Mouse (Mus musculus) cerebellum, adult 2 months (tissue): ENCODE measurements around the gene Zdhhc1.

ENCODE experiments used
- CTCF ChIP-seq: fragments of 200-500 bp; IDR thresholded peaks from 2 replicates; pipeline ENCODE4 v1.5.1; 2011; ENCODE audit warnings: low read depth, mild to moderate bottlenecking, control low read depth, low read length, moderate library complexity, borderline replicate concordance; ENCODE audit not compliant: insufficient read depth
- POLR2A ChIP-seq: fragments of 200-500 bp; IDR thresholded peaks from 2 replicates; pipeline ENCODE4 v1.6.1; 2011; ENCODE audit warnings: low read length, control low read depth, borderline replicate concordance; ENCODE audit not compliant: insufficient read depth

GRCm38 (mm10) chr8:105475742-105476141 lies 21.0 kb downstream of the Zdhhc1 start:
- TF ChIP-seq CTCF = no peak
- no peak for TF ChIP-seq POLR2A
